Mouse (Mus musculus): Measurements from ENCODE around the gene Bmpr1a. TPM values are rescaled to one million over a fixed set of nuclear protein-coding genes. Genes with fewer than 3 reads are reported as not detected.

Bmpr1a gene
- total RNA-seq (2018; cell fraction: chromatin; rRNA removed): 1 to 10 TPM in 5 of 26 experiments, under 1 TPM in 16, not detected in 5; 0.23 to 7.1 (median 0.49) TPM
- total RNA-seq (2018; cell fraction: cytosol; rRNA removed): 1 to 10 TPM in 1 of 26 experiments, under 1 TPM in 25; 0.18 to 1.1 (median 0.47) TPM
- 1 to 10 TPM in 6 of 26 experiments, under 1 TPM in 20; 0.16 to 2.6 (median 0.72) TPM for total RNA-seq (2018; cell fraction: nucleus; rRNA removed)
- 0.39 to 0.73 TPM (median 0.58 TPM) in 3 replicates for polyA plus RNA-seq (2018)

DNA sequence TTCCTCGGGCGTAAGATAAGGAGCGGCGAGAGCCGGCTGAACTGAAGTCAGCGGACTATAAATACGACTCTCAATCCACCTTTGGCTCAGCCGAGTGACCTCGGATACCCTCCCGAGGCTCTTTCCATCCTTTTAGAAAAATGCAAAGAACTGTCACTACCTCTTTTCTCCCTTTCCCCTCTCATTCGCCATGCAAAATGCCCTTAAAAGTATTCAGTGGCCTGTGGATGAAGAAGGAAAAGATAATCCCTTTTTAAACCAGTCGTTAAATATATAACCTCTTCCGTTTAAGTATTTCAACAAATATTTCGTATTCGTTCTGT lies at the start of gene Bmpr1a:
TSS of gene Bmpr1a (minus strand) at position 17 of the 323 bp plus-strand sequence.
- no peaks in the 10 kb centered on the region for H3K36me3 ChIP-seq (ENCODE audit: inconsistent target)
- WGBS (ENCODE audit: missing documents): 17% methylated on average over 15 of the region's 15 CpGs
- no peak within 1 kb of the TSS for H3K4me3 ChIP-seq (ENCODE audit: inconsistent target)
- no peaks in the 10 kb centered on the region for H3K79me2 ChIP-seq (ENCODE audit: inconsistent target)
- H3K27ac ChIP-seq: no peak within 1 kb of the TSS

DNA sequence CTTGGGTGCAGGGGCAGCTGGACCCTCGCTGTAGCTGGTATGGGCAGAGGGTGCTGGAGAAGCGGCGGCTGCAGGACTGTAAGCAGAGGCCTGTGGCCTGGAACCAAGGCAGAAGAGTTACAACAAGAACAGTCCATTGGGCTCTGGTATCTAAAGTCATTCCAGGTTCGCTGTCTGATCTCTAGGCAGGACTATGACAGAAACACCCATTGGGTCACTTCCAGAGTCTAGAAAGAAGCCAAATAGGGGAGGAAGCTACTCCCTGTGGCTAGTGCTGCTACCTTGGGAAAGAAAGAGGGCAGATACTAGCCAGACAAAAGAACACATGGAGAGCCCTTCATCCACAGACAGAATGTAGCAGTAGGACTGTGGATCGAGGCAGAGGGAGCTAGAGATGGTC lies 49.1 kb upstream of the Bmpr1a start:
- WGBS (ENCODE audit: missing documents): 77% methylated on average over 5 of the region's 5 CpGs
- no peaks in the 10 kb centered on the region for H3K79me2 ChIP-seq (ENCODE audit: inconsistent target)
- H3K27ac ChIP-seq: no peak overlapping the region
- H3K4me3 ChIP-seq (ENCODE audit: inconsistent target): no peak overlapping the region
- H3K36me3 ChIP-seq (ENCODE audit: inconsistent target): no peaks in the 10 kb centered on the region

GRCm38 (mm10) chr14:34549004-34549671 lies 46.0 kb upstream of the Bmpr1a start:
- no peaks in the 10 kb centered on the region for H3K79me2 ChIP-seq (ENCODE audit: inconsistent target)
- H3K4me3 ChIP-seq (ENCODE audit: inconsistent target): peak overlapping the region; percentile 12; the same call in 1 of the 2 replicates
- under 1% methylated on average over 52 of the region's 55 CpGs for WGBS (ENCODE audit: missing documents)
- no peak overlapping the region for H3K27ac ChIP-seq
- H3K36me3 ChIP-seq (ENCODE audit: inconsistent target): no peaks in the 10 kb centered on the region

DNA sequence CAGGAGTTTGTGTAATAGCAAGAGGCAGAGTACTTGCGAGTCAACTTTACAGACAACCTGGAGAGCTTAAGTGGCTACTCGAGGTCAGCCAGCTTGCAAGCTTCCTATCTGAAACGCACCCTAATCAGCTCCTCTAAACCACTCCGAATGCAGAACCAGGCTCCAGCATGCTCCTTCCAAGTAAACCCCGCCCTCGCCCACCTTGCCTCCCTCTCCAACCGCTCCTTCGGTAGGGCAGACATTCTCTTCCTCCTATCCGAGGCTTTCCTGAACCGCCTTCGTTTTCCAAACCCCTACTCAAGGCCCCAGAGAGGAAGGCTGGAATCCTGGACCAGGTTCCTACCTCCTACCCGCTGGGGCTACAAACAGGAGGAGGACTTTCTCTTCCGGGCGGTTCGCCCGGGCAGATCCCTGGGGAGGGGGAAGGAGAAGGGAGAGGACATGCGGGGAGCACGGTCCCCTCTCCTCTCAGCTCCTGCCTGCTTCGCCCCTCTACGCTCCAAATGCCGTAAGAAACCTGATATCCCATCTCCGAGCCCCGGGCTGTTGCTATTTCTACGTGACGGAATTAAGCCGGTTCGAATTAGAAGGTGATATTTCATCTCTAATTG lies 45.4 kb upstream of the Bmpr1a start:
- WGBS (ENCODE audit: missing documents): 4% methylated on average over 27 of the region's 27 CpGs
- H3K4me3 ChIP-seq (ENCODE audit: inconsistent target): peak overlapping the region; percentile 12; the same call in 1 of the 2 replicates
- no peaks in the 10 kb centered on the region for H3K79me2 ChIP-seq (ENCODE audit: inconsistent target)
- H3K27ac ChIP-seq: no peak overlapping the region
- no peaks in the 10 kb centered on the region for H3K36me3 ChIP-seq (ENCODE audit: inconsistent target)

DNA sequence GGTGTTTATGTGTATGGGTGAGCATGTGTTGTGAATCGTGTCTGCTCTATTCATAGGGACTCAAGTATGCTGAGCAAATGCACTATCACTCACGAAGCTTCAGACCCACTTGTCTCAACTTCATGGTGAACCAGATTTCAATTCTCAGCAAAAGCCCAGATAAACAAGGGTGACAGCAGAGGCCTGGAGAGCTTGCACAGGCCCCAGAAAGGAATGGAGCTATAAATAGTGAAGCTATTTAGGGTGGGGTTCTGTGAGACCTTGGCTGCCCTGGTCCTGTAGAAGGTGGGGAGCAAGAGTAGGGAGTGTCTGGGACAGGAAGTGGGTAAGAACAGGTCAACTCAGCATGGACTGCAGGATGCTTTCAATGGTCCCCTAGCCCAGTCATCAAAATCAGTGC lies 41.4 kb upstream of the Bmpr1a start:
- Histone ChIP-seq H3K4me3 (ENCODE audit: inconsistent target) (no peak overlapping the region), H3K27ac (no peak overlapping the region), H3K79me2 (ENCODE audit: inconsistent target) (no peaks in the 10 kb centered on the region), H3K36me3 (ENCODE audit: inconsistent target) (no peaks in the 10 kb centered on the region)
- 80% methylated on average over 2 of the region's 2 CpGs for WGBS (ENCODE audit: missing documents)

DNA sequence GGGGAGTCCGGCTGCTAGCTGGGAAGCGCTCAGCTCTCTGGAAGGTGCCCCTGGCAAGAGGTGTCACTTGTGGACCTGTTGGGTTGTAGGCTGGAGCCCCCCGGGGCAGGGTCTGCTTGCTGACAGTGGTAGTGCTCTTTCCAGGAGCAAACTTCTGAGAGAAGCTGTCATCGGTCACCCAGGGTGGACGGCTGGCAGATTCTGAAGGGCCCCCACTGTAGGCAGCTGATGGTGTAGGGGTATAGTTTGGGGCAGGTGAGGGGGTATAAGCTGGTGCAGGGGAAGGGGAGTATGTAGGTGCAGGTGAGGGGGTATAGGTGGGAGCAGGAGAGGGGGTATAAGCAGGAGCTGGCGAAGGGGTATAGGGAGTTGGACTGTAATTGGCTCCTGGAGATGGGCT lies 40.9 kb upstream of the Bmpr1a start:
- Histone ChIP-seq H3K27ac (no peak overlapping the region), H3K36me3 (ENCODE audit: inconsistent target) (no peaks in the 10 kb centered on the region), H3K79me2 (ENCODE audit: inconsistent target) (no peaks in the 10 kb centered on the region), H3K4me3 (ENCODE audit: inconsistent target) (no peak overlapping the region)
- WGBS (ENCODE audit: missing documents): 86% methylated on average over 5 of the region's 6 CpGs

GRCm38 (mm10) chr14:34543596-34543995 lies 40.5 kb upstream of the Bmpr1a start:
- H3K36me3 ChIP-seq (ENCODE audit: inconsistent target): no peaks in the 10 kb centered on the region
- 87% methylated on average over 6 of the region's 6 CpGs for WGBS (ENCODE audit: missing documents)
- H3K4me3 ChIP-seq (ENCODE audit: inconsistent target): no peak overlapping the region
- no peaks in the 10 kb centered on the region for H3K79me2 ChIP-seq (ENCODE audit: inconsistent target)
- H3K27ac ChIP-seq: no peak overlapping the region

GRCm38 (mm10) chr14:34541896-34542295 lies 38.8 kb upstream of the Bmpr1a start:
- no peaks in the 10 kb centered on the region for H3K79me2 ChIP-seq (ENCODE audit: inconsistent target)
- WGBS (ENCODE audit: missing documents): 100% methylated on average over 5 of the region's 5 CpGs
- no peak overlapping the region for H3K27ac ChIP-seq
- H3K36me3 ChIP-seq (ENCODE audit: inconsistent target): no peaks in the 10 kb centered on the region
- no peak overlapping the region for H3K4me3 ChIP-seq (ENCODE audit: inconsistent target)

GRCm38 (mm10) chr14:34540685-34541162 lies 37.6 kb upstream of the Bmpr1a start:
- H3K27ac ChIP-seq: no peak overlapping the region
- no peaks in the 10 kb centered on the region for H3K79me2 ChIP-seq (ENCODE audit: inconsistent target)
- H3K4me3 ChIP-seq (ENCODE audit: inconsistent target): no peak overlapping the region
- WGBS (ENCODE audit: missing documents): 10% methylated on average over 17 of the region's 17 CpGs
- no peaks in the 10 kb centered on the region for H3K36me3 ChIP-seq (ENCODE audit: inconsistent target)

GRCm38 (mm10) chr14:34535883-34536282 lies 32.7 kb upstream of the Bmpr1a start:
- 89% methylated on average over 4 of the region's 4 CpGs for WGBS (ENCODE audit: missing documents)
- Histone ChIP-seq H3K27ac (no peak overlapping the region), H3K36me3 (ENCODE audit: inconsistent target) (no peaks in the 10 kb centered on the region), H3K79me2 (ENCODE audit: inconsistent target) (no peaks in the 10 kb centered on the region), H3K4me3 (ENCODE audit: inconsistent target) (no peak overlapping the region)

DNA sequence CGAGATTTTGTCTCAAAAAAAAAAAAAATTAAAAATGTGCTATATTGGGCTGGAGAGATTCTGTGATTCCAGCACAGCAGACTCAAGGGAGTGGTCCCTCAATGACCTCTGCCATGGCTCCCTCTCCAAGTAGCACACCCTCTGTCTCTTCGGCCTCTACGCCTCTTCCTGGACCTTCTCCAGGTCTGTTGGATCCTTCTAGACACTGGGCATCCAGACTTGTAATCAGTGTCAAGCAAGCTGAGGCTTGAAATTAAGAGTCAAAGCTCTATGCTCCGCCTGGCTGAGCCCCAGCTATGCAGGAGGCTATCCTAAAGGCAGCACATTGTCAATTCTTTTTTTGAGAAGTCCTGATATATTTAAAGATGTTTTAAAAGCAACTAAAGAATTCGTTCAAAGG lies 30.4 kb upstream of the Bmpr1a start:
- H3K79me2 ChIP-seq (ENCODE audit: inconsistent target): no peaks in the 10 kb centered on the region
- H3K36me3 ChIP-seq (ENCODE audit: inconsistent target): no peaks in the 10 kb centered on the region
- no peak overlapping the region for H3K27ac ChIP-seq
- no peak overlapping the region for H3K4me3 ChIP-seq (ENCODE audit: inconsistent target)
- 82% methylated on average over 5 of the region's 5 CpGs for WGBS (ENCODE audit: missing documents)

DNA sequence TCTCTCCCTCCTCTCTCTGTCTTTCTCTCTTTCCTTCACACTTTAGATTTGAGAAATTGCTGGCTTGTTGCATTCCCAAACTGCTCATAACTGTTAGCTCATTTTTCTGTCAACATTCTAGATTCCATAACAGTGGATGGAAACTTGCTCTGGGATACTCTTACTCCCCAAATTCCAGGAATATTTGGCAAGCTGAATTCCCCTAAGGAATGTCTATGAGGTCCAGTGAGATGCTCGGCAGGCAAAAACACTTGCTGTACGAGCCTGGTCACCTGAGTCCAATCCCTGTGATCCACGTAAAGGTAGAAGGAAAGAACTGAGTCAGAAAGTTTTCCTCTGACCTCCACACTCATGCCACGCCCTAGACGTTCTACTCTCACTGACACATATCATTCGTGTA lies 29.4 kb upstream of the Bmpr1a start:
- Histone ChIP-seq H3K79me2 (ENCODE audit: inconsistent target) (no peaks in the 10 kb centered on the region), H3K27ac (no peak overlapping the region), H3K36me3 (ENCODE audit: inconsistent target) (no peaks in the 10 kb centered on the region), H3K4me3 (ENCODE audit: inconsistent target) (no peak overlapping the region)
- 90% methylated on average over 6 of the region's 6 CpGs for WGBS (ENCODE audit: missing documents)

- 82% methylated on average over 8 of the region's 8 CpGs for WGBS (ENCODE audit: missing documents)
- Histone ChIP-seq H3K27ac (no peak overlapping the region), H3K36me3 (ENCODE audit: inconsistent target) (no peaks in the 10 kb centered on the region), H3K79me2 (ENCODE audit: inconsistent target) (no peaks in the 10 kb centered on the region), H3K4me3 (ENCODE audit: inconsistent target) (no peak overlapping the region)
Measured at GRCm38 (mm10) chr14:34528804-34529203, 25.7 kb upstream of the Bmpr1a start.

DNA sequence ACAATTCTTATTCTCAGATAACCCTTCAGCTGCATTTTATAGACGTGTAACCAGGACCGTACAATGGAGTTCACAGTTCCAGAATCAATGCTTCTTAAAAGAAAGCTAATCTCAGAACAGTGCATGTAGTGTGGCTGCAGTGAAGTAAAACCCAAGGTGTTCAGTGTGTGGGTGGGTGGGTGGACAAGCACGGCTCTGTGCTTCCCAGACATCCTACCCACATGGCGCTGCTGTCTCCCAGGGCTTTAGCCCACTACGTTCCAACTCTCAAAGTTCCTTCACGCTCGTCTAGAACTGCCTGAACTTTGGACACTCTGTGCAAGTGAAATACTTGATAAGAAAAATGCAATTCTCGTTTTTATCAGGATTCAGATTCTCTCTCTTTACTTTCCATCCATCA lies 19.6 kb upstream of the Bmpr1a start, which contains the start of gene 9230112D13Rik:
TSS of gene 9230112D13Rik (minus strand) at position 101 of the 400 bp plus-strand sequence.
- 91% methylated on average over 8 of the region's 8 CpGs for WGBS (ENCODE audit: missing documents)
- Histone ChIP-seq H3K79me2 (ENCODE audit: inconsistent target) (no peaks in the 10 kb centered on the region), H3K36me3 (ENCODE audit: inconsistent target) (no peaks in the 10 kb centered on the region), H3K27ac (no peak within 1 kb of the TSS), H3K4me3 (ENCODE audit: inconsistent target) (no peak within 1 kb of the TSS)

DNA sequence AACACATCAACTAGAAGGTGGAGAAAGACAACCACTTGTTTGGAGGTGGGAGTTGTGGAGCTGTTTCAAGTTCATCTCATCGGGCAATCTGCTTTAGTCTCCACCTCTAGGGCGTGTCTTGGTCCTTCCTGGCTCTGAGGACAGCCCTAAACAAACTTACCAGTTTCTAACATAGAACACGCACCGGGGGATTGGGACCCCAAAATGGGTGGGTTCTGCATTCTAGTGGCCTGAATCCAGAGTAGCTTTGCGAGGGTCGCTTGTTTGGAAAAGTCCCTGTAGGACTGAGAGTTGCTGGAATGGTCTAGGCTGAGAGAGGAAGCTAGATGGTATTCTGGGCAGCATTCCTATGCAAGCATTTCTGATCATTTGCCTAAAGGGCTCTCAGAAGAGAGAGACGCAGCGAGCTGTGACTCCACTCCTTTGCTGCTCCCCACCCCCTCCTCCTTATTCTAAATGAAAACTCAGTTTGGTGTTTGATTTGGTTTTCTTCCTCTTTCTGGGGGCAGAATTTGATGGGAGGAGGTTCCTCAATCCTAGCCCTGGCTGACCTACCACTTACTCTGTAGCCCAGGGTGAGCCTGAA lies 14.9 kb upstream of the Bmpr1a start:
- 61% methylated on average over 8 of the region's 8 CpGs for WGBS (ENCODE audit: missing documents)
- H3K36me3 ChIP-seq (ENCODE audit: inconsistent target): no peaks in the 10 kb centered on the region
- H3K27ac ChIP-seq: no peak overlapping the region
- H3K79me2 ChIP-seq (ENCODE audit: inconsistent target): no peaks in the 10 kb centered on the region
- H3K4me3 ChIP-seq (ENCODE audit: inconsistent target): no peak overlapping the region

Data from macrophage (primary cell).